Mouse (Mus musculus): ENCODE data around the gene Zfp541. TPM values are rescaled to one million over a fixed set of nuclear protein-coding genes. Genes with fewer than 3 reads are reported as not detected.

Gene Zfp541
- polyA plus RNA-seq, 1 experiment from 2014 or later: not detected

GRCm38 (mm10) chr7:16125829-16126228 is 64.2 kb downstream of the Zfp541 start:
- no peak overlapping the region for H3K27ac ChIP-seq (ENCODE audit: low read length)
- 74% methylated on average over 9 of the region's 9 CpGs for WGBS (ENCODE audit: insufficient replicate concordance)
- H3K9me3 ChIP-seq (replicated peaks; ENCODE audit: control insufficient read depth, low read length): no peaks in the 10 kb centered on the region
- no peaks in the 10 kb centered on the region; the same call in 1 of the 2 replicates for H3K4me1 ChIP-seq (ENCODE audit: control insufficient read depth, low read depth, low read length)
- no peak overlapping the region for H3K4me3 ChIP-seq (ENCODE audit: low read depth, low read length)
- ATAC-seq (ENCODE audit: low read depth): no peak
- H3K4me2 ChIP-seq (ENCODE audit: low read depth, low read length): no peak overlapping the region
- no peaks in the 10 kb centered on the region for H3K36me3 ChIP-seq (ENCODE audit: control insufficient read depth, insufficient read depth)
- peaks cover 14% of the 10 kb centered on the region for H3K27me3 ChIP-seq (ENCODE audit: control insufficient read depth, insufficient read depth, low read depth, low read length)
- no peak overlapping the region for H3K9ac ChIP-seq (ENCODE audit: low read depth, low read length)

- no peak overlapping the region for H3K9ac ChIP-seq (ENCODE audit: low read depth, low read length)
- ATAC-seq (ENCODE audit: low read depth): no peak
- H3K4me1 ChIP-seq (ENCODE audit: control insufficient read depth, low read depth, low read length): no peaks in the 10 kb centered on the region; the same call in 1 of the 2 replicates
- WGBS (ENCODE audit: insufficient replicate concordance): 67% methylated on average over 6 of the region's 6 CpGs
- H3K9me3 ChIP-seq (replicated peaks; ENCODE audit: control insufficient read depth, low read length): no peaks in the 10 kb centered on the region
- H3K27me3 ChIP-seq (ENCODE audit: control insufficient read depth, insufficient read depth, low read depth, low read length): peaks cover 32% of the 10 kb centered on the region
- H3K4me2 ChIP-seq (ENCODE audit: low read depth, low read length): no peak overlapping the region
- no peak overlapping the region for H3K4me3 ChIP-seq (ENCODE audit: low read depth, low read length)
- no peaks in the 10 kb centered on the region for H3K36me3 ChIP-seq (ENCODE audit: control insufficient read depth, insufficient read depth)
- no peak overlapping the region for H3K27ac ChIP-seq (ENCODE audit: low read length)
Observed at GRCm38 (mm10) chr7:16128344-16128743, 66.7 kb downstream of the Zfp541 start.

- 53% methylated on average over 5 of the region's 5 CpGs for WGBS (ENCODE audit: insufficient replicate concordance)
Observed at GRCm38 (mm10) chr7:16128899-16129298, 67.3 kb downstream of the Zfp541 start.

GRCm38 (mm10) chr7:16129421-16129845 is 67.8 kb downstream of the Zfp541 start, which contains the start of gene Slc8a2:
Gene Slc8a2, plus strand, starts transcription at chr7:16129826.
- peak within 1 kb of the TSS; percentile 36 for H3K4me3 ChIP-seq (ENCODE audit: low read depth, low read length)
- H3K27ac ChIP-seq (ENCODE audit: low read length): no peak within 1 kb of the TSS
- H3K9me3 ChIP-seq (replicated peaks; ENCODE audit: control insufficient read depth, low read length): no peaks in the 10 kb centered on the region
- H3K4me2 ChIP-seq (ENCODE audit: low read depth, low read length): peak within 1 kb of the TSS; percentile 58
- WGBS (ENCODE audit: insufficient replicate concordance): 4% methylated on average over 12 of the region's 12 CpGs
- peaks cover 32% of the 10 kb centered on the region for H3K27me3 ChIP-seq (ENCODE audit: control insufficient read depth, insufficient read depth, low read depth, low read length)
- H3K9ac ChIP-seq (ENCODE audit: low read depth, low read length): no peak within 1 kb of the TSS
- peak; percentile 61 for ATAC-seq (ENCODE audit: low read depth)
- H3K4me1 ChIP-seq (ENCODE audit: control insufficient read depth, low read depth, low read length): no peaks in the 10 kb centered on the region; the same call in 1 of the 2 replicates
- no peaks in the 10 kb centered on the region for H3K36me3 ChIP-seq (ENCODE audit: control insufficient read depth, insufficient read depth)

More at GRCm38 (mm10) chr7:16128899-16129298, 67.3 kb downstream of the Zfp541 start:
- Histone ChIP-seq H3K27ac (ENCODE audit: low read length) (no peak overlapping the region), H3K4me2 (ENCODE audit: low read depth, low read length) (no peak overlapping the region), H3K4me3 (ENCODE audit: low read depth, low read length) (no peak overlapping the region), H3K27me3 (ENCODE audit: control insufficient read depth, insufficient read depth, low read depth, low read length) (peaks cover 32% of the 10 kb centered on the region), H3K9me3 (replicated peaks; ENCODE audit: control insufficient read depth, low read length) (no peaks in the 10 kb centered on the region), H3K36me3 (ENCODE audit: control insufficient read depth, insufficient read depth) (no peaks in the 10 kb centered on the region), H3K9ac (ENCODE audit: low read depth, low read length) (no peak overlapping the region), H3K4me1 (ENCODE audit: control insufficient read depth, low read depth, low read length) (no peaks in the 10 kb centered on the region; the same call in 1 of the 2 replicates)
- no peak for ATAC-seq (ENCODE audit: low read depth)

- Histone ChIP-seq H3K4me2 (ENCODE audit: low read depth, low read length) (peak overlapping the region; percentile 58), H3K9ac (ENCODE audit: low read depth, low read length) (no peak overlapping the region), H3K27ac (ENCODE audit: low read length) (no peak overlapping the region), H3K27me3 (ENCODE audit: control insufficient read depth, insufficient read depth, low read depth, low read length) (peaks cover 32% of the 10 kb centered on the region), H3K4me3 (ENCODE audit: low read depth, low read length) (peak overlapping the region; percentile 36), H3K36me3 (ENCODE audit: control insufficient read depth, insufficient read depth) (no peaks in the 10 kb centered on the region), H3K9me3 (replicated peaks; ENCODE audit: control insufficient read depth, low read length) (no peaks in the 10 kb centered on the region), H3K4me1 (ENCODE audit: control insufficient read depth, low read depth, low read length) (no peaks in the 10 kb centered on the region; the same call in 1 of the 2 replicates)
- WGBS (ENCODE audit: insufficient replicate concordance): 1% methylated on average over 37 of the region's 38 CpGs
- ATAC-seq (ENCODE audit: low read depth): peak; percentile 30; the same call in 1 of the 2 replicates
Observed at GRCm38 (mm10) chr7:16129846-16130691, 68.5 kb downstream of the Zfp541 start.

GRCm38 (mm10) chr7:16130956-16131634 is 69.5 kb downstream of the Zfp541 start:
- Histone ChIP-seq H3K4me3 (ENCODE audit: low read depth, low read length) (no peak overlapping the region), H3K9ac (ENCODE audit: low read depth, low read length) (no peak overlapping the region), H3K9me3 (replicated peaks; ENCODE audit: control insufficient read depth, low read length) (no peaks in the 10 kb centered on the region), H3K27me3 (ENCODE audit: control insufficient read depth, insufficient read depth, low read depth, low read length) (peaks cover 32% of the 10 kb centered on the region), H3K4me2 (ENCODE audit: low read depth, low read length) (no peak overlapping the region), H3K4me1 (ENCODE audit: control insufficient read depth, low read depth, low read length) (no peaks in the 10 kb centered on the region; the same call in 1 of the 2 replicates), H3K27ac (ENCODE audit: low read length) (no peak overlapping the region), H3K36me3 (ENCODE audit: control insufficient read depth, insufficient read depth) (no peaks in the 10 kb centered on the region)
- ATAC-seq (ENCODE audit: low read depth): no peak
- 30% methylated on average over 13 of the region's 13 CpGs for WGBS (ENCODE audit: insufficient replicate concordance)

GRCm38 (mm10) chr7:16132161-16132581 is 70.6 kb downstream of the Zfp541 start:
- H3K9ac ChIP-seq (ENCODE audit: low read depth, low read length): no peak overlapping the region
- H3K4me3 ChIP-seq (ENCODE audit: low read depth, low read length): no peak overlapping the region
- peaks cover 32% of the 10 kb centered on the region for H3K27me3 ChIP-seq (ENCODE audit: control insufficient read depth, insufficient read depth, low read depth, low read length)
- H3K4me2 ChIP-seq (ENCODE audit: low read depth, low read length): no peak overlapping the region
- H3K4me1 ChIP-seq (ENCODE audit: control insufficient read depth, low read depth, low read length): no peaks in the 10 kb centered on the region; the same call in 1 of the 2 replicates
- no peak for ATAC-seq (ENCODE audit: low read depth)
- no peak overlapping the region for H3K27ac ChIP-seq (ENCODE audit: low read length)
- WGBS (ENCODE audit: insufficient replicate concordance): 7% methylated on average over 7 of the region's 7 CpGs
- no peaks in the 10 kb centered on the region for H3K36me3 ChIP-seq (ENCODE audit: control insufficient read depth, insufficient read depth)
- no peaks in the 10 kb centered on the region for H3K9me3 ChIP-seq (replicated peaks; ENCODE audit: control insufficient read depth, low read length)

GRCm38 (mm10) chr7:16132926-16133325 is 71.3 kb downstream of the Zfp541 start:
- ATAC-seq (ENCODE audit: low read depth): no peak
- WGBS (ENCODE audit: insufficient replicate concordance): 52% methylated on average over 3 of the region's 3 CpGs
- Histone ChIP-seq H3K9ac (ENCODE audit: low read depth, low read length) (no peak overlapping the region), H3K27me3 (ENCODE audit: control insufficient read depth, insufficient read depth, low read depth, low read length) (peaks cover 32% of the 10 kb centered on the region), H3K27ac (ENCODE audit: low read length) (no peak overlapping the region), H3K4me1 (ENCODE audit: control insufficient read depth, low read depth, low read length) (no peaks in the 10 kb centered on the region; the same call in 1 of the 2 replicates), H3K9me3 (replicated peaks; ENCODE audit: control insufficient read depth, low read length) (no peaks in the 10 kb centered on the region), H3K4me3 (ENCODE audit: low read depth, low read length) (no peak overlapping the region), H3K36me3 (ENCODE audit: control insufficient read depth, insufficient read depth) (no peaks in the 10 kb centered on the region), H3K4me2 (ENCODE audit: low read depth, low read length) (no peak overlapping the region)
